Mouse (Mus musculus): ENCODE measurements around the gene Zfp780b. TPM values are rescaled to one million over a fixed set of nuclear protein-coding genes. Genes with fewer than 3 reads are reported as not detected.
A peak's percentile ranks its signal among the peaks of the same experiment; 100 is the strongest.
"Not testable (repeated sequence)": the region's sequence is repeated elsewhere in the genome, so short reads cannot be mapped to it uniquely, and the experiment has no call there.

Zfp780b gene
- polyA plus RNA-seq (2015; fragmentation: Nextera tagmentation; extraction: Ambion mirVana), result 33.5 and 33.8 TPM in 2 replicates

- H3K36me3 ChIP-seq, result no peaks in the 10 kb centered on the region; the same call in 1 of the 2 replicates
- ATAC-seq (replicated peaks), result peak; percentile 91
- peak within 1 kb of the TSS; percentile 95 for H3K4me2 ChIP-seq (replicated peaks)
- H3K4me3 ChIP-seq, result peak within 1 kb of the TSS; percentile 78
- WGBS, result under 1% methylated on average over 29 of the region's 29 CpGs
- peaks cover 21% of the 10 kb centered on the region for H3K4me1 ChIP-seq
- H3K9ac ChIP-seq (replicated peaks), result peak within 1 kb of the TSS; percentile 82
- peak within 1 kb of the TSS; percentile 82 for H3K27ac ChIP-seq (replicated peaks)
- peaks cover 16% of the 10 kb centered on the region for H3K9me3 ChIP-seq
- H3K27me3 ChIP-seq, result no peaks in the 10 kb centered on the region
Measured at GRCm38 (mm10) chr7:27978683-27979528, at the start of gene Zfp780b. Zfp780b (minus strand) TSS chr7:27979171.

- peak; percentile 43; the same call in 1 of the 2 replicates for ATAC-seq (replicated peaks)
- H3K4me2 ChIP-seq (replicated peaks), result peak overlapping the region; percentile 68
- no peaks in the 10 kb centered on the region for H3K9me3 ChIP-seq
- peak overlapping the region; percentile 66 for H3K9ac ChIP-seq (replicated peaks)
- H3K4me3 ChIP-seq, result peak overlapping the region; percentile 62
- no peaks in the 10 kb centered on the region for H3K27me3 ChIP-seq
- H3K4me1 ChIP-seq, result peaks cover 13% of the 10 kb centered on the region
- peaks cover 3% of the 10 kb centered on the region for H3K36me3 ChIP-seq
- 20% methylated on average over 7 of the region's 7 CpGs for WGBS
- peak overlapping the region; percentile 66; the same call in 1 of the 2 replicates for H3K27ac ChIP-seq (replicated peaks)
Measured at GRCm38 (mm10) chr7:28014445-28014810, 35.5 kb upstream of the Zfp780b start.

- peak; percentile 93 for ATAC-seq (replicated peaks)
- peak within 1 kb of the TSS; percentile 66 for H3K27ac ChIP-seq (replicated peaks)
- peaks cover 13% of the 10 kb centered on the region for H3K4me1 ChIP-seq
- peak within 1 kb of the TSS; percentile 66 for H3K9ac ChIP-seq (replicated peaks)
- WGBS, result under 1% methylated on average over 47 of the region's 47 CpGs
- H3K4me2 ChIP-seq (replicated peaks), result peak within 1 kb of the TSS; percentile 68
- no peaks in the 10 kb centered on the region for H3K27me3 ChIP-seq
- no peaks in the 10 kb centered on the region for H3K9me3 ChIP-seq
- peaks cover 3% of the 10 kb centered on the region for H3K36me3 ChIP-seq
- peak within 1 kb of the TSS; percentile 62 for H3K4me3 ChIP-seq
Measured at GRCm38 (mm10) chr7:28013549-28014444, 34.8 kb upstream of the Zfp780b start, which contains the start of gene Zfp850. Zfp850 (minus strand) TSS chr7:28014115.

GRCm38 (mm10) chr7:28010271-28010670, 31.3 kb upstream of the Zfp780b start:
- no peaks in the 10 kb centered on the region for H3K9me3 ChIP-seq
- no peak overlapping the region for H3K9ac ChIP-seq (replicated peaks)
- no peaks in the 10 kb centered on the region for H3K27me3 ChIP-seq
- peaks cover 16% of the 10 kb centered on the region for H3K36me3 ChIP-seq
- H3K4me2 ChIP-seq (replicated peaks), result no peak overlapping the region
- no peak overlapping the region for H3K27ac ChIP-seq (replicated peaks)
- 94% methylated on average over 3 of the region's 3 CpGs for WGBS
- no peak for ATAC-seq (replicated peaks)
- no peak overlapping the region for H3K4me3 ChIP-seq
- peaks cover 13% of the 10 kb centered on the region for H3K4me1 ChIP-seq

- ATAC-seq (replicated peaks), result no peak
- H3K4me2 ChIP-seq (replicated peaks), result no peak overlapping the region
- H3K36me3 ChIP-seq, result peaks cover 13% of the 10 kb centered on the region
- no peaks in the 10 kb centered on the region for H3K27me3 ChIP-seq
- WGBS, result 76% methylated on average over 2 of the region's 2 CpGs
- no peak overlapping the region for H3K4me3 ChIP-seq
- H3K9me3 ChIP-seq, result peaks cover 42% of the 10 kb centered on the region
- no peak overlapping the region for H3K27ac ChIP-seq (replicated peaks)
- H3K9ac ChIP-seq (replicated peaks), result no peak overlapping the region
- H3K4me1 ChIP-seq, result peaks cover 18% of the 10 kb centered on the region
Measured at GRCm38 (mm10) chr7:27982197-27982596, 3.2 kb upstream of the Zfp780b start.

- not testable (repeated sequence) for H3K36me3 ChIP-seq; ATAC-seq (replicated peaks); H3K27ac ChIP-seq (replicated peaks); H3K9me3 ChIP-seq; H3K27me3 ChIP-seq; H3K4me3 ChIP-seq; H3K4me2 ChIP-seq (replicated peaks); H3K9ac ChIP-seq (replicated peaks); H3K4me1 ChIP-seq
- 92% methylated on average over 13 of the region's 13 CpGs for WGBS
Measured at GRCm38 (mm10) chr7:27949451-27949850, 29.5 kb downstream of the Zfp780b start.

GRCm38 (mm10) chr7:27941869-27942268, 37.1 kb downstream of the Zfp780b start:
- H3K9ac ChIP-seq (replicated peaks); H3K36me3 ChIP-seq; H3K4me3 ChIP-seq; H3K4me2 ChIP-seq (replicated peaks); H3K4me1 ChIP-seq; H3K27ac ChIP-seq (replicated peaks); H3K9me3 ChIP-seq; H3K27me3 ChIP-seq; ATAC-seq (replicated peaks): not testable (repeated sequence)
- 38% methylated on average over 5 of the region's 7 CpGs for WGBS

GRCm38 (mm10) chr7:27933800-27934158, 45.2 kb downstream of the Zfp780b start:
- H3K36me3 ChIP-seq; H3K27ac ChIP-seq (replicated peaks); H3K4me1 ChIP-seq; H3K27me3 ChIP-seq; H3K9ac ChIP-seq (replicated peaks); H3K9me3 ChIP-seq; ATAC-seq (replicated peaks); H3K4me3 ChIP-seq: not testable (repeated sequence)
- 0 out of 2 replicates have a peak overlapping the region, but pooled peaks have one; percentile 11 for H3K4me2 ChIP-seq (replicated peaks)
- 24% methylated on average over 1 of the region's 9 CpGs for WGBS

GRCm38 (mm10) chr7:27933050-27933799, 45.7 kb downstream of the Zfp780b start:
- Histone ChIP-seq H3K9ac (replicated peaks) (no peak overlapping the region), H3K4me2 (replicated peaks) (0 out of 2 replicates have a peak overlapping the region, but pooled peaks have one; percentile 11)

GRCm38 (mm10) chr7:27928818-27929695, 49.9 kb downstream of the Zfp780b start, which contains the start of gene Zfp974:
Zfp974 (minus strand) TSS chr7:27929460.
- ATAC-seq (replicated peaks), result peak; percentile 94
- Histone ChIP-seq H3K9ac (replicated peaks) (peak within 1 kb of the TSS; percentile 71), H3K27ac (replicated peaks) (peak within 1 kb of the TSS; percentile 57), H3K4me2 (replicated peaks) (peak within 1 kb of the TSS; percentile 72), H3K4me3 (peak within 1 kb of the TSS; percentile 70), H3K4me1 (peaks cover 16% of the 10 kb centered on the region), H3K9me3 (no peaks in the 10 kb centered on the region), H3K36me3 (peaks cover 13% of the 10 kb centered on the region; the same call in 1 of the 2 replicates), H3K27me3 (no peaks in the 10 kb centered on the region)
- 4% methylated on average over 40 of the region's 40 CpGs for WGBS

More at GRCm38 (mm10) chr7:27933050-27933799, 45.7 kb downstream of the Zfp780b start:
- no peak overlapping the region for H3K4me3 ChIP-seq
- WGBS, result 20% methylated on average over 7 of the region's 7 CpGs
- ATAC-seq (replicated peaks), result no peak
- no peaks in the 10 kb centered on the region for H3K36me3 ChIP-seq
- H3K27me3 ChIP-seq, result no peaks in the 10 kb centered on the region
- H3K9me3 ChIP-seq, result no peaks in the 10 kb centered on the region
- peaks cover 12% of the 10 kb centered on the region for H3K4me1 ChIP-seq
- H3K27ac ChIP-seq (replicated peaks), result no peak overlapping the region
